Comparison of ENCODE assay signal across 16 mouse cellular contexts in the genomic region with DNA sequence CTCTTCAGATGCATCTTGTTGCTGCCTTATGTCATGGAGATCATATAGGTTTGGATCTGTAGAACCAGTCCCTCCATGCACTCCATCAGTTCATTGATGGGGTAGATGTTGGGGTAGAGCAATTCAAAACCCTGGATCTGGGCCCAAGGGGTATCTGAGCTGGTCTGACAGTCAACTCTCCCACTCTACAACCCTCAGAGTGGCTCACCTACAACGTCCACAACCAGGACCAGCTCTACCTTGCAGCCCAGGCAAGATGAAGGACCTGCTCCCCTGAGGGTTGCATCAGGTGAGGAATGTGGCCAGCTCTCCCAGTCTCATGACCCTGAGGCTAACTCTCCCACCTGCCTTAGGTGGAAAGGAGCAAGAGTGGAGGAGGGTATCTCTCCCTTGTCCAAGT.
DNase-seq lines count a peak whose midpoint lies in the region; ATAC-seq and TF ChIP-seq lines count a peak whose summit lies in the region.
"Had no signal": no experiment of that assay in that cellular context is flagged by ENCODE, and none has a peak within 500 bp of the region (broad histone marks: within the 10 kb centered on the region; RNA-seq: fewer than 3 reads in every experiment).

No protein-coding gene starts in this region.

- H3K4me3 ChIP-seq in forebrain, embryonic 13.5 days = no peak overlapping the region
- no peak overlapping the region for H3K4me3 ChIP-seq in forebrain, postnatal 0 days (ENCODE audit: low read depth, low read length)
- H3K4me3 ChIP-seq in hindbrain, postnatal 0 days (ENCODE audit: low read length) = no peak overlapping the region
- no peak overlapping the region for H3K4me3 ChIP-seq in hindbrain, embryonic 12.5 days
- H3K4me3 ChIP-seq in neural tube, embryonic 13.5 days = no peak overlapping the region
- H3K4me3 ChIP-seq: embryonic facial prominence, embryonic 12.5 days; heart, adult 2 months; heart, embryonic 12.5 days; limb, embryonic 13.5 days; megakaryocyte, embryonic 14.5 days; neural tube, embryonic 12.5 days had no signal

- DNase-seq in forebrain, postnatal 0 days = no peak
- no peak for DNase-seq in hindbrain, postnatal 0 days (ENCODE audit: low spot score)
- no peak for DNase-seq in neural tube, embryonic 10.5 days (ENCODE audit: extremely low spot score, low spot score)
- no peak for DNase-seq in kidney, adult 9 months

- H3K9me3 ChIP-seq in forebrain, embryonic 13.5 days (replicated peaks) = no peaks in the 10 kb centered on the region
- H3K9me3 ChIP-seq in forebrain, postnatal 0 days (ENCODE audit: low read length) = no peaks in the 10 kb centered on the region
- H3K9me3 ChIP-seq in hindbrain, postnatal 0 days (ENCODE audit: low read length) = no peaks in the 10 kb centered on the region
- H3K9me3 ChIP-seq in hindbrain, embryonic 12.5 days (replicated peaks) = no peaks in the 10 kb centered on the region
- no peaks in the 10 kb centered on the region for H3K9me3 ChIP-seq in neural tube, embryonic 13.5 days
- H3K9me3 ChIP-seq: embryonic facial prominence, embryonic 12.5 days; heart, embryonic 12.5 days; limb, embryonic 13.5 days; megakaryocyte, embryonic 14.5 days; neural tube, embryonic 12.5 days had no signal

- no peaks in the 10 kb centered on the region for H3K4me1 ChIP-seq in forebrain, embryonic 13.5 days
- no peaks in the 10 kb centered on the region for H3K4me1 ChIP-seq in forebrain, postnatal 0 days (ENCODE audit: insufficient read depth)
- H3K4me1 ChIP-seq in hindbrain, postnatal 0 days (ENCODE audit: insufficient read depth, low read length) = no peaks in the 10 kb centered on the region
- no peaks in the 10 kb centered on the region for H3K4me1 ChIP-seq in hindbrain, embryonic 12.5 days
- H3K4me1 ChIP-seq in neural tube, embryonic 13.5 days (replicated peaks) = no peaks in the 10 kb centered on the region
- H3K4me1 ChIP-seq: embryonic facial prominence, embryonic 12.5 days; heart, embryonic 12.5 days; limb, embryonic 13.5 days; megakaryocyte, embryonic 14.5 days; neural tube, embryonic 12.5 days had no signal

- no peaks in the 10 kb centered on the region for H3K36me3 ChIP-seq in forebrain, embryonic 13.5 days (ENCODE audit: poor library complexity, severe bottlenecking)
- H3K36me3 ChIP-seq in forebrain, postnatal 0 days (ENCODE audit: insufficient read depth) = no peaks in the 10 kb centered on the region
- H3K36me3 ChIP-seq in hindbrain, postnatal 0 days (ENCODE audit: insufficient read depth, low read length) = no peaks in the 10 kb centered on the region
- no peaks in the 10 kb centered on the region for H3K36me3 ChIP-seq in hindbrain, embryonic 12.5 days
- no peaks in the 10 kb centered on the region for H3K36me3 ChIP-seq in neural tube, embryonic 13.5 days
- H3K36me3 ChIP-seq: embryonic facial prominence, embryonic 12.5 days; heart, embryonic 12.5 days; limb, embryonic 13.5 days; neural tube, embryonic 12.5 days had no signal

- no peak for TF ChIP-seq CTCF in forebrain, postnatal 0 days (IDR thresholded peaks at IDR 0.05; ENCODE audit: low read depth)
- TF ChIP-seq CTCF in hindbrain, postnatal 0 days (IDR thresholded peaks at IDR 0.05; ENCODE audit: low read depth) = no peak

- 72% methylated on average over 1 of the region's 1 CpGs for WGBS in forebrain, embryonic 13.5 days
- WGBS in forebrain, postnatal 0 days = 83% methylated on average over 1 of the region's 1 CpGs
- WGBS in hindbrain, postnatal 0 days = 90% methylated on average over 1 of the region's 1 CpGs
- WGBS in hindbrain, embryonic 12.5 days = 63% methylated on average over 1 of the region's 1 CpGs
- WGBS in neural tube, embryonic 13.5 days = 78% methylated on average over 1 of the region's 1 CpGs

- no peak overlapping the region for H3K9ac ChIP-seq in forebrain, embryonic 13.5 days
- no peak overlapping the region for H3K9ac ChIP-seq in forebrain, postnatal 0 days
- no peak overlapping the region for H3K9ac ChIP-seq in hindbrain, postnatal 0 days (replicated peaks; ENCODE audit: low read length)
- no peak overlapping the region for H3K9ac ChIP-seq in hindbrain, embryonic 12.5 days
- H3K9ac ChIP-seq in neural tube, embryonic 13.5 days = no peak overlapping the region
- H3K9ac ChIP-seq: embryonic facial prominence, embryonic 12.5 days; heart, embryonic 12.5 days; limb, embryonic 13.5 days; neural tube, embryonic 12.5 days had no signal

- 0 out of 2 replicates have a peak, but pooled peaks cover 4% of the 10 kb centered on the region for H3K27me3 ChIP-seq in forebrain, embryonic 13.5 days
- no peaks in the 10 kb centered on the region for H3K27me3 ChIP-seq in forebrain, postnatal 0 days (ENCODE audit: insufficient read depth, low read length)
- no peaks in the 10 kb centered on the region for H3K27me3 ChIP-seq in hindbrain, postnatal 0 days (ENCODE audit: insufficient read depth, low read length)
- peaks cover 8% of the 10 kb centered on the region; the same call in 1 of the 2 replicates for H3K27me3 ChIP-seq in hindbrain, embryonic 12.5 days
- H3K27me3 ChIP-seq in neural tube, embryonic 13.5 days = peaks cover 10% of the 10 kb centered on the region; the same call in 1 of the 2 replicates
- H3K27me3 ChIP-seq: megakaryocyte, embryonic 14.5 days had no signal

- no peak overlapping the region for H3K4me2 ChIP-seq in forebrain, embryonic 13.5 days
- H3K4me2 ChIP-seq in forebrain, postnatal 0 days (ENCODE audit: low read depth) = no peak overlapping the region
- no peak overlapping the region for H3K4me2 ChIP-seq in hindbrain, postnatal 0 days (ENCODE audit: low read depth, low read length)
- no peak overlapping the region for H3K4me2 ChIP-seq in hindbrain, embryonic 12.5 days (replicated peaks)
- no peak overlapping the region for H3K4me2 ChIP-seq in neural tube, embryonic 13.5 days
- H3K4me2 ChIP-seq: embryonic facial prominence, embryonic 12.5 days; heart, embryonic 12.5 days; limb, embryonic 13.5 days; liver, embryonic 11.5 days; neural tube, embryonic 12.5 days had no signal

- H3K27ac ChIP-seq in forebrain, embryonic 13.5 days = no peak overlapping the region
- H3K27ac ChIP-seq in forebrain, postnatal 0 days (ENCODE audit: low read depth, low read length) = no peak overlapping the region
- H3K27ac ChIP-seq in hindbrain, postnatal 0 days = no peak overlapping the region
- H3K27ac ChIP-seq in hindbrain, embryonic 12.5 days = no peak overlapping the region
- no peak overlapping the region for H3K27ac ChIP-seq in neural tube, embryonic 13.5 days (replicated peaks)
- H3K27ac ChIP-seq: embryonic facial prominence, embryonic 12.5 days; heart, adult 2 months; limb, embryonic 13.5 days; neural tube, embryonic 12.5 days had no signal

- ATAC-seq in forebrain, embryonic 13.5 days = peak; percentile 48; the same call in 1 of the 2 replicates
- no peak for ATAC-seq in forebrain, postnatal 0 days
- ATAC-seq in hindbrain, postnatal 0 days = 0 out of 2 replicates have a peak, but pooled peaks have one; percentile 27
- ATAC-seq in hindbrain, embryonic 12.5 days (ENCODE audit: low FRiP score) = no peak
- peak; percentile 56; the same call in 1 of the 2 replicates for ATAC-seq in neural tube, embryonic 13.5 days (ENCODE audit: low read depth)
- ATAC-seq: intestine, postnatal 0 days; Patski had no signal

Comparison
In these comparisons a context has a peak if more than half of its experiments do, and no peak if none do; other contexts are left out.
1. ATAC-seq: peak in forebrain, embryonic 13.5 days (single experiment), hindbrain, postnatal 0 days (single experiment) and neural tube, embryonic 13.5 days (single experiment); none in forebrain, postnatal 0 days (single experiment) and hindbrain, embryonic 12.5 days (single experiment).